Mouse (Mus musculus): ENCODE data around the gene Usp25. TPM values are rescaled to one million over a fixed set of nuclear protein-coding genes. Genes with fewer than 3 reads are reported as not detected.

Usp25 gene
- polyA plus RNA-seq, 1 experiment, result 15.1 TPM

- Histone ChIP-seq H3K27me3 (replicated peaks; ENCODE audit: control insufficient read depth, insufficient read depth, low read length) (no peaks in the 10 kb centered on the region), H3K36me3 (ENCODE audit: control insufficient read depth, insufficient read depth, low read length) (no peaks in the 10 kb centered on the region), H3K27ac (ENCODE audit: insufficient read depth, low read depth, low read length) (no peak overlapping the region), H3K4me1 (ENCODE audit: control insufficient read depth, insufficient read depth, low read length) (no peaks in the 10 kb centered on the region), H3K4me3 (ENCODE audit: insufficient read depth, low read depth, low read length) (no peak overlapping the region)
- WGBS, result 56% methylated on average over 3 of the region's 3 CpGs
- peak; percentile 39 for DNase-seq
- no peak for TF ChIP-seq CTCF (conservative IDR thresholded peaks at IDR 0.05; ENCODE audit: insufficient read depth, insufficient read length, low read depth, low read length)
- no peak for TF ChIP-seq POLR2A (IDR thresholded peaks at IDR 0.05; ENCODE audit: low read depth, low read length)
Measured at GRCm38 (mm10) chr16:77003900-77004299, 9.6 kb upstream of the Usp25 start.

- DNase-seq, result no peak
- H3K36me3 ChIP-seq (ENCODE audit: control insufficient read depth, insufficient read depth, low read length), result no peaks in the 10 kb centered on the region
- 66% methylated on average over 5 of the region's 5 CpGs for WGBS
- no peak for TF ChIP-seq POLR2A (IDR thresholded peaks at IDR 0.05; ENCODE audit: low read depth, low read length)
- TF ChIP-seq CTCF (conservative IDR thresholded peaks at IDR 0.05; ENCODE audit: insufficient read depth, insufficient read length, low read depth, low read length), result no peak
- H3K4me1 ChIP-seq (ENCODE audit: control insufficient read depth, insufficient read depth, low read length), result no peaks in the 10 kb centered on the region
- no peak overlapping the region for H3K27ac ChIP-seq (ENCODE audit: insufficient read depth, low read depth, low read length)
- H3K4me3 ChIP-seq (ENCODE audit: insufficient read depth, low read depth, low read length), result no peak overlapping the region
- H3K27me3 ChIP-seq (replicated peaks; ENCODE audit: control insufficient read depth, insufficient read depth, low read length), result no peaks in the 10 kb centered on the region
Measured at GRCm38 (mm10) chr16:77009173-77009572, 4.3 kb upstream of the Usp25 start.

GRCm38 (mm10) chr16:77014321-77015211 lies 1.1 kb downstream of the Usp25 start:
- Histone ChIP-seq H3K27ac (ENCODE audit: insufficient read depth, low read depth, low read length) (peak overlapping the region; percentile 44), H3K36me3 (ENCODE audit: control insufficient read depth, insufficient read depth, low read length) (no peaks in the 10 kb centered on the region), H3K4me1 (ENCODE audit: control insufficient read depth, insufficient read depth, low read length) (peaks cover 17% of the 10 kb centered on the region), H3K27me3 (replicated peaks; ENCODE audit: control insufficient read depth, insufficient read depth, low read length) (no peaks in the 10 kb centered on the region), H3K4me3 (ENCODE audit: insufficient read depth, low read depth, low read length) (peak overlapping the region; percentile 62)
- 2% methylated on average over 17 of the region's 17 CpGs for WGBS
- no peak for DNase-seq
- TF ChIP-seq CTCF (conservative IDR thresholded peaks at IDR 0.05; ENCODE audit: insufficient read depth, insufficient read length, low read depth, low read length) (no peak), POLR2A (IDR thresholded peaks at IDR 0.05; ENCODE audit: low read depth, low read length) (no peak)

- TF ChIP-seq POLR2A (IDR thresholded peaks at IDR 0.05; ENCODE audit: low read depth, low read length) (no peak), CTCF (conservative IDR thresholded peaks at IDR 0.05; ENCODE audit: insufficient read depth, insufficient read length, low read depth, low read length) (no peak)
- H3K4me3 ChIP-seq (ENCODE audit: insufficient read depth, low read depth, low read length), result no peak overlapping the region
- no peaks in the 10 kb centered on the region for H3K36me3 ChIP-seq (ENCODE audit: control insufficient read depth, insufficient read depth, low read length)
- peak; percentile 36 for DNase-seq
- H3K27ac ChIP-seq (ENCODE audit: insufficient read depth, low read depth, low read length), result no peak overlapping the region
- peaks cover 24% of the 10 kb centered on the region for H3K4me1 ChIP-seq (ENCODE audit: control insufficient read depth, insufficient read depth, low read length)
- no peaks in the 10 kb centered on the region for H3K27me3 ChIP-seq (replicated peaks; ENCODE audit: control insufficient read depth, insufficient read depth, low read length)
- WGBS, result 26% methylated on average over 4 of the region's 4 CpGs
Measured at GRCm38 (mm10) chr16:77015380-77016346, 2.2 kb downstream of the Usp25 start.

- no peak for TF ChIP-seq POLR2A (IDR thresholded peaks at IDR 0.05; ENCODE audit: low read depth, low read length)
- TF ChIP-seq CTCF (conservative IDR thresholded peaks at IDR 0.05; ENCODE audit: insufficient read depth, insufficient read length, low read depth, low read length), result no peak
- WGBS, result 54% methylated on average over 7 of the region's 7 CpGs
- DNase-seq, result no peak
- Histone ChIP-seq H3K27ac (ENCODE audit: insufficient read depth, low read depth, low read length) (no peak overlapping the region), H3K4me1 (ENCODE audit: control insufficient read depth, insufficient read depth, low read length) (peaks cover 24% of the 10 kb centered on the region), H3K4me3 (ENCODE audit: insufficient read depth, low read depth, low read length) (no peak overlapping the region), H3K36me3 (ENCODE audit: control insufficient read depth, insufficient read depth, low read length) (no peaks in the 10 kb centered on the region), H3K27me3 (replicated peaks; ENCODE audit: control insufficient read depth, insufficient read depth, low read length) (no peaks in the 10 kb centered on the region)
Measured at GRCm38 (mm10) chr16:77017931-77018330, 4.4 kb downstream of the Usp25 start.

- H3K4me1 ChIP-seq (ENCODE audit: control insufficient read depth, insufficient read depth, low read length), result peaks cover 24% of the 10 kb centered on the region
- no peaks in the 10 kb centered on the region for H3K36me3 ChIP-seq (ENCODE audit: control insufficient read depth, insufficient read depth, low read length)
- no peaks in the 10 kb centered on the region for H3K27me3 ChIP-seq (replicated peaks; ENCODE audit: control insufficient read depth, insufficient read depth, low read length)
- H3K27ac ChIP-seq (ENCODE audit: insufficient read depth, low read depth, low read length), result no peak overlapping the region
- WGBS, result 60% methylated on average over 3 of the region's 3 CpGs
- DNase-seq, result no peak
- no peak overlapping the region for H3K4me3 ChIP-seq (ENCODE audit: insufficient read depth, low read depth, low read length)
- TF ChIP-seq POLR2A (IDR thresholded peaks at IDR 0.05; ENCODE audit: low read depth, low read length), result no peak
- no peak for TF ChIP-seq CTCF (conservative IDR thresholded peaks at IDR 0.05; ENCODE audit: insufficient read depth, insufficient read length, low read depth, low read length)
Measured at GRCm38 (mm10) chr16:77020190-77020589, 6.7 kb downstream of the Usp25 start.
